Mouse (Mus musculus): Measurements from ENCODE around the gene Mpzl2.

The Mpzl2 gene

DNA sequence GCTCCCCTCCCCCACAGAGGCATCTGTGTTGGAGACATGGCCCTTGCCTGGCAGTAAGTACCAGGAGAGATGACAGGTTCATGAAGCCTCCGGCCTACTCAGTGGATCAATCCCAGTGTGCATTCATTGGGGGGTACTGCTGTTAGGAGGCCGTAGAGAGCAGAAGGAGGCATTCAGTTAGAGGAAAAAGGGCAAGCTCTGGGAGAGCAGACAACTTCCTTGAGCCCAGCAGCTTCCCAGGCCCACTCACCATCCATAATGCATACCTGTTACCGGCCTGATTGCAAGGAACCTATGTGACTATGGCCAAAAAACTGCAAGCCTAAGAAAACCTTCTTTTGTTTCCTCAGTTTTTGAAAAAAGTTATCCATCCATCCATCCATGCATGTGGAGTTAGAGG is 5.1 kb upstream of the Mpzl2 start:
- WGBS, result 90% methylated on average over 3 of the region's 3 CpGs

DNA sequence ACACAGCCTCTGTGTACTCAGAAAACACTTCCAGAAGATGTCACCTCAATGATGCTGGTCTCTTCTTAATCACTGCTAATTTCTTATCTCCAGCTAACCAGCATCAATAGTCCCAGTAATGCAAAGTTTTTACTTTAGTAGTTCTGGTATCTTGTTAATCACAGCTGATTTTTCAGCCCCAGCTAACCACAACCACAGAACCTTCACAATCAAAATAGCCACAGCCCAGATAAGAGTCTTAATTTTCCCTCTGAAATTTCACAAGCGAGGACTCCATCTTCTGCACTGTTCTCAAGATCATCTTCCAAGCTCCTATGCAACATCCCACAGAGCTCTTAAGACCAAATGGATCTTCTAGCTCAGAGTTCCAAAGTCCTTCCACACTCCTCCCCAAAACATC is 1.8 kb upstream of the Mpzl2 start:
- WGBS, result 81% methylated on average over 1 of the region's 1 CpGs

DNA sequence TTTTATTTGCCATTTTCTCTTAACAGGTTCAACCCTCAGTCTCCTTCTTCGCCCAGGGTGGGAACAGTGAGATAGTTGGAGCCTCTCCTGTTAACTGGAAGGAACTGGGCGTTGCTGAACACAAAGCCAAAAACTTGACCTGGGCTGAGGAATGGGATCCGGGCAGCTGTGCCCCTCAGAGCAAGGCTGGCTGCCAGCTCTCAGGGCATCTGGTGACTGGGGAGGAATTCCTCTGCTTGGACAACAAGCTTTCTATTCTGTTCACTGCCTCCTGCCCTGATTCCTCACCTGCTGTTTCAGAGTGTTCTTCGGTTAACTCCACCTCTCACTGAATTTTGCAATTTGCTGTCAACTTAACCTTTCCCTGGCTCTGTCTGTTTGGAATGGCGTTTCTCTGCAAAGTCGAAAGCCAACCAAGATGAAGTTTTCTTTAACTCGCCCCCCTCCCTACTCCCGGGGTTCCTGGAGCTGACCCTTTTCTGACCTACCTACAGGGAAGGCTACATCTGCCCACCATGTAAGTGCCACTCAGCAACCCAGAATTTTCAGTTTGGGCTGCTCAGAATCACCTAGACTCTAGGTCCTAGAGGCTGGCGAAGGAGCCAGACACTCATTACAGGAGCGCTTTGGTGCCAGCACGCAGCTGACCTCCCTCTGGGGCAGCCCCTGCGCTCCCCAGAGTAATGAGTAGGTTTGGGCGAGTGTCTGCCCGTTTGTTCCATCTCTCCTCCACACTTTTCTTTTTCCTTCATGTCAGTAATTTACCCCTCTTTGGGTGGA is 657 bp downstream of the Mpzl2 start:
- 17% methylated on average over 14 of the region's 14 CpGs for WGBS

DNA sequence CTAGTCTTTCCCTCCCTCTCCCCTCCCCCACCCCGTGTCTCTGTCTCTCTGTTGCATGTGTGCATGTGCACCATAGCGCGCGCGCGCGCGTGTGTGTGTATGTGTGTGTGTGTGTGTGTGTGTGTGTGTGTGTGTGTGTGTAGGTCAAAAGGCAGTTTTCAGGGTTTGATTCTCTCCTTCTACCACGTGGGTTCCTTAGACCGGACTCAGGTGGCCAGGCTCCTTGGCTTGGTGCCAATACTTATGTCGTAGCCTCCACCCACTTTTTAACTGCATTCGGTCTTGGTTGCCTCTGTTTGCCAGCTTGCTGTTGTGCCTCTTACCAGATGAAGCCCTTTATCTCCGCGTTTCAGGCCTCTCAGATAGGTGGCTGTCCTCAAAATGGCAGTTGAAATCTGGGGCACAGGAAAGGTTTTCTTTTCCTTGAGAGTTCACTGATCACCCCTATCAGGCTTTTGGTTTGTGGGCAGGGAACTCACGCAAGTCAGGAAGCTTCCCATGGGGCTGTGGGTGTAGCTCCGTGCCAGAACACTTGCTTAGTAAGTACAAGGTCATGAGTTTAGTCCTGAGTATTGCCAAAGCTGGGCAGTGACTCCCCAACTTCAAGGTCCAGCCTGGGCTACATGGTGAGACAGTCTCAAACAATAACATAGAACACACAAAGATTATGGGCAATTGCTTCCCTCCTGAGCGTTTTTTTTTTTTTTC is 1.7 kb downstream of the Mpzl2 start:
- WGBS, result 36% methylated on average over 17 of the region's 17 CpGs

DNA sequence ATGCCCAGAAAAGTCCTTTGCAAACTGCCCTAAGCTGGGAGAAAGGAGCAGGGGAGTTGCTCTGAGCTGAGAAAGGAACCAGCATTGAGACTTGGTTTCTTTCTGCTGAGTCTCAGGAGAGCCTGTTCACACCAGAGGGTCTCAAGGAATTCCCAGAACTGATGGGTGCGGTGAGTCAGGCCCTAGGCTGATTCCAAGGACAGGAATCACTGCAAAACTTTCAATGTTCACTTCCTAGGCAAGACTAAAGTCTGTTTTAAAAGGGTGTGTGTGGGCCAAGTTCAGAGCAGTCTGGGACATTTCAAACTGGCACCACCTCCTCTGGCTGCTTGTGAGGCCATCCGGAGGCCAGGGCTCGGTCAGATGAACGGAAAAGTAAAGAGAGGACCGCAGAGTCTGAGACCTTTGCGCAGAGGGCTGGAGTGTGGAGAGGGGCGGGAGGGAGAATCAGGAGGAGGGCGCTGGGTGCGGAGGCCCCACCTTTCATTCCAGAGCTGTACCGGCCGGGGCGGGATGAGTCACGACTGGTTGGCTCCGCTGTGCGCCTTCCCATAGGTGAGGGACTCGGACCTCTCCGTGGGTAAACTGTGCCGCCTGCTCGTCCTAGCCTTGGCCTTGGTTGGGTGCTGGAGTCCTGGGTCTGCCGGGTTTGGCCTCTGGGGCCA is 2.6 kb downstream of the Mpzl2 start:
- 10% methylated on average over 20 of the region's 20 CpGs for WGBS

DNA sequence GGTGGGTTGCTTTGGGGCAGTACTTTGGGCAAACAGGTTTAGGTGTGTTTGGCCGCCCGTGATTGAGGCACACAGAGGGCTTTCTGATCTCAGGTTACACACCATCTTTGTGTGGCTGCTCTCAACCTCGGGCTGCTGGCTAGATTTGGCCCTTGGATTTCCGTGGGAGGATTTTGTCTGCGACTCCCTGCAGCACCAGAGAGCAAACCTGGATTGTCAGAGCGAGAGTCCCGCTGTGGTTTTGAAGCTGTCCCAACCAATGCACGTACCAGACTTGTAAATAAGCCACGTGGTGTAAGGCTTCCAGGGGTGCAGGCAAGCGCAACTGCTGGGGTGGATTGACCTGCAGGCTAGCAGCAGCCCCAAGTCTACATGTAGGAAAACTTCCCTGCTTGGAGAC is 3.3 kb downstream of the Mpzl2 start:
- 2% methylated on average over 10 of the region's 10 CpGs for WGBS

DNA sequence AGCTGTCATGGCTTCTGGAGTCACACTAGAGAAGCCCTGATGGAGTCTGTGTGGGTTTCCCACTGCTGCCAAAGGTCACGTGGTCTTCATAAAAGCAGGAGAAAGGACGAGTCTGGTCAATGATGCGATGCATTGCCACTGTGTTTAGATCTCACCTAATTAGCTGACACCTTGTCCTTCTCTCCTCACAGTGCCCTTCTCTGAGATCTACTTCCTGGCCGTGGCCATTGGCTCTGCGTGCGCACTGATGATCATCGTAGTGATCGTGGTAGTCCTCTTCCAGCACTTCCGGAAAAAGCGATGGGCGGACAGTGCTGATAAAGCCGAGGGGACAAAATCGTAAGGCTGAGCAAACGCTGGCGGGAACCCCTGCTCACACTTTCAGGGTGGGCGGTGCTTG is 7.4 kb downstream of the Mpzl2 start:
- WGBS, result 88% methylated on average over 16 of the region's 16 CpGs

DNA sequence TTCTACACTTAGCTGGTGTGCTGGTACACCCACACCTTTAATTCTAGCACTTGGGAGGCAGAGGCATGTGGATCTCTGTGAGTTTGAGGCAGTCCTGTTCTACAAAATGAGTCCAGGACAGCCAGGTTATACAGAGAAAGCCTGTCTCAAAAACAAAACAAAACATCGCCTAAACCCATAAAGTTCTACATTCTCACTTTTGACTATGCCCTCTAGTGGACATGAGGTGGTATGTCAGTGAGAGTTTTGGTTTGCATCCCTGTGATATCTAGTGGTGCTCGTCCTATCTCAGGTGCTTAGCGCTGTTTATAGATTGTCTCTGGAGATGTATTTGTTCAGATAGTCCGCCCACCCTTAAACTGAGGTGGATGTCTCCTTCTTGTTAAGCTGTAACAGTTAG is 8.9 kb downstream of the Mpzl2 start:
- WGBS, result 21% methylated on average over 4 of the region's 4 CpGs

DNA sequence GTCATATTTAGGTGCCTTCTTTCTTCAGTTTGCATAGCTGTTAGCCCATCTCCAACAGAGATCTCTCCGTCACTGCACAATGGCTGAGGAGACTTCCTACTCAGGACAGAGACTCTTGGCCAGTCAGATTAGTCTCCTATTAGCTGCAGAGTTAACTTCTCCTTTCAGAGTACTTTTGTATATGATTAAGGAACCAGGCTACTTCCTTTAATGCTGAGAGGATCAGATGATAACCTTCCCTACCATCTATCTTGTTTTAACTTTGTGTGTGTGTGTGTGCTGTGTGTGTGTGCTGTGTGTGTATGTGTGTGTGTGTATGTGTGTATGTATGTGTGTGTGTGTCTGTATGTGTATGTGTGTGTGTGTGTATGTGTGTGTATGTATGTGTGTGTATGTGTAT is 10.1 kb downstream of the Mpzl2 start:
- 79% methylated on average over 1 of the region's 1 CpGs for WGBS

DNA sequence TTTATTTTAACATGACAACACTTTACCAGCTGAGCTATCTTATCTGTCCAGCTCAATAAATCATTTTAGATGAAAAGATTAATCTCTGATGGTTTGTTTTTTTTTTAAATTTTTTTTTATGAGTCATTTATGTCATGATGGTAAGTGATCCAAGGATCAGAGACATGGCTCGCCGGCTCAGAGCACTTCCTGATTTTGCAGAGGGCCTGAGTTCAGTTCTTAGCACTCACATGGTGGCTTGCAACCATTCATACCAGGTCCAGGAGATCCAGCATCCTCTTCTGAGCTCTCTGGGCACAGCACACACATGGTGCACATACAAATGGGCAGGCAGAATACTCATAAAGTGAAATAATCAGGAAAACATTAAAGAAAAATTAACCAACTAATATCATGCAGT is 10.7 kb downstream of the Mpzl2 start:
- WGBS, result 86% methylated on average over 2 of the region's 2 CpGs

DNA sequence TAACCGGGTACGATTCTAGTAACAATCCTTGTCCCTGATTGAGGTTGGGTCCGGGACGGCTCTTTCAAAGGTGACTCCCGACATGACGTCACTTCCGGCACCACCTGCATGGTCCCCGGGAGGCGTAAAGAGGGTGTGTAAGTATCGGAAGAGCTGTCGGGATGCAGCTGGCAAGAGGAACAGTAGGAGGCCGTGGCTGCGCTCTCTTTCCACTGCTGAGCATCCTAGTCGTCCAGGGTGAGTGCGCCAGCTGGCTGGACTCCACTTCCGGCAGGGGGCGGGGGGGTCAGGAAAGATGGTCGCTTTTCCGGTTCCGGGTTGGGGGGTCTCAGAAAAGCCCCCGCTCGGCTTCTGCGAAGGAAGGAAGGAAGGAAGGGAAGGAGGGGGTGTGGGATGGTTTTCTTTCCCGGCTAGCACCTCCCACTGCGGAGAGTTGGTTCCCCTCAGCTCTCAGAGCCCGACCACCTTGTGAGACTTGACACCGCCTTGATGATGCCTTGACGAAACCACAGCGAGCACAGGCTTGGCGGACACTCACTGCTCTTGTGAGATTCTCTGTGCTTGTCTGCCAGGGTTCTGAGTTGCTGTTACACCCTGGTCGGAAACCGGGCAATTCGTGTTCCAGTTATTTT is 15.6 kb downstream of the Mpzl2 start, which contains the start of gene Mpzl3:
Mpzl3 (plus strand) TSS at position 105 of the 632 bp plus-strand sequence.
- under 1% methylated on average over 33 of the region's 33 CpGs for WGBS

DNA sequence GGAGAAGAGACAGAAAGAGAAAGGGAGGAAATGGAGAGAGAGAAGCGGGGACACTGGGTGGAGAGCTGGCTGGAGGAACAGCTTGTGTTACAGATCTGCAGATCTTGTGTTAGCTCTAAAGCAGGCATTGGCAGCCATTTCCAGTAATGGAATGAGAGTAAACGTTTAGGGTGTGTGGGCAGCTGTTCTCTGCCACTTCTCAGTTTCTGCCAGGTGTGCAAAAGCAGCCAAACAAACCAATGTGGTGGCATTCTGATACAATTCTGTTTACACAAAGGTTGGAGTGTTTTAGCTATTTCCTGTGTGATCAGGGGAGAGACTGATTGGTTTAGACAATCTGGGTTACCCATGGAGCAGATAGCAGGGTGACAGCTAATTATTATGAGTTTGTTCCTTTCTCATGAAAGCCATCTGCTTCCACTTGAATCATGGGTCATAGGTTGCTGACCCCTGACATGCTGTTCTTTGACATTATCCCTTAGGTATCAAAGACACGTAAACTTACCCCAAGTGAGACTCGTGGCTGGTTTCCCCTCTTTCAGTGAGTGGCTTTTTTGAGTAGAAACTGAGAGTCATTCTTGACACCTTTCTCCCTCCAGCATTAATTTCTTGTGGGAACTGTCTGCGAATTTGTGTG is 18.8 kb downstream of the Mpzl2 start:
- WGBS, result 55% methylated on average over 5 of the region's 5 CpGs

DNA sequence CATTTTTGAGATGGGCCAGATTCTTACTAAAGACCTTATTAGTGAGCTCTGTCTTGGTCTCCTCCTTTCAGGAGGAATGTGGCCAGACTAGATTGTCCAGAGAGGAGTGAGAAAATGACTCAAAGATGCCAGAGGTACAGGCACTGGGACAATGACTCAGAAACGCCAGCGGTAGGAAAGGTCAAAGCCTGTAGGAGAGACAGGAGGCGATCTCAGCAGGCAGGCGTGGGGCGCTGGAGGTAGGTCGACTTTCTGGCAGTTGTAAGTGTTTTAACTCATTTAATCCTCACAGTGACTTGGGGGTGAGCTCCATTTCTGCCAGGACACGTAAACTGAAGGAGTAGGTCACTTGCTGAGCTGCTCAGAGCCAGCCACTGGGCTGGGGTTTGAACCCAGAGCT is 20.6 kb downstream of the Mpzl2 start:
- WGBS, result 63% methylated on average over 7 of the region's 7 CpGs

DNA sequence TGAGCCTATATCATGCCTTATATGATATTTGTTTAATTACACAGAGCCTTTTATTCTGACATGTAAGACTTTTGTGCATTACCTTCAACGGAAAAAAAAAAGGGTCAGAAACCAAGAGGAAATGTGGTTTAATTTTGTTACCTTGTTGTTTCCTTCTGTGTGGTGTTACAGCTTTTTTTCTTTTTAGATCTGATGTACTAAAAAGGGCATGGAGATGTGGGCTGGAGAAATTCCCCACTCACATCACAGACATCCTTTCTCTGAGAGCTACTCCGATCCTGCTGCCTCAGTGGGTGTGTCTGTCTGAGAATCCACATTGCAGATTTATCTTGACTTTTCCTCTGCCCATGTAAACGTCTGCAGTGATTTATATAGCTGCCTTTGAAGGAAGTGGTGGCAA is 23.1 kb downstream of the Mpzl2 start:
- WGBS, result 53% methylated on average over 3 of the region's 3 CpGs

DNA sequence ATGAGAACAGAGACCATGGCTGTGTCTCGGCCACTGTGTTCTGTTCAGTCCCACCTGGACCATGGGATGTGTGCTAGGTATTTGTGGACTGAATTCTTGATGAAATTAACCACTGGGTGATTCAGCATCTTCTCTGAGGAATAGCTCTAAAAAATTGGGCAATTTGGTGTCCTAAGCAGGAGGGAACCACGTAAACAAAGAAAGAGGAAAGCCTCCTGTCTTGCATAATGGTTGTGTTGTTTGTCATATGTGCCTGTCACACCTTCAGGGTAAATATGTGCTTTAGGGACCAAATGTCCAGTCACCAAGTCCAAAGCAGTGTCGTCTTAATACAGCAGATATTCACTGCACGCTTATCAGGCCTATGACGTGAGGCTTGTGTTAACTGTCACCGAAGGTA is 24.8 kb downstream of the Mpzl2 start:
- WGBS, result 94% methylated on average over 6 of the region's 6 CpGs

DNA sequence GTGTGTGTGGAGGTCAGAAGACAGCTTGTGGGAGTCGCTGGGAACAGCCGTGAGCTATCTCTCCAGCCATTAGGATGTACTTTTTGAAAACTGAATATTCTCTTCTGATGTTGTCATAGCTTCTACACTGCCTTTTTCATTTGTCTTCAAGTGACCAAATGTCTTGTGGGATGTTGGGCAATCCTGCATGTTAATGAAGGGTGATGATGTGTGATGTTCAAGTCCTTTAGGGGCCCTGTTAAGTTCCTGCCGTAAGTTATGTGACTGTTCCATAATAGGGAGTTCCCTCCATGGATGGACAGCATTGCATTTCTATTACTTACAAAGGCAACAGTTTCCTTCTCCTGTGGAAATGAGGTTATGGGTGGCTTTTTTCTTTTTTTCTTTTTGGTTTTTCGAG is 27.1 kb downstream of the Mpzl2 start:
- WGBS, result 83% methylated on average over 4 of the region's 4 CpGs

DNA sequence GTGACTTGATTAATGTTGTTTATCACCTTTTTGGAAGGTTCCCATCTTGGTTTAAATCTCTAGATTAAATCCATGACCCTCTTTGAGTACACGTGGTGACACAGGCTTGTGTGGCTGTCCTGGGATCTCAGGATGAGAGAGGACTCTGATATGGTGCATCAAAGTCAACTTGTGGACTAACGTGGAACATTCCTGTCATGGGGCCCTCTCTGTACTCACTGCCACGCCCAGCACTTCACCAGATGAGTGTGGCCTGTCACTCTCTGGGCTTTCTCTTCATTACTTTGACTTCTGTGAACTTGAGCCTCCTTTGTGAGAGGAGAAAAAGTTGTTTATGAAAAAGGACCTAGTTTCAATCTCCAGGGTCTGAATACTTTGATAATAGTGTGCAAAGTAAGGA is 32.2 kb downstream of the Mpzl2 start:
- 73% methylated on average over 3 of the region's 3 CpGs for WGBS

DNA sequence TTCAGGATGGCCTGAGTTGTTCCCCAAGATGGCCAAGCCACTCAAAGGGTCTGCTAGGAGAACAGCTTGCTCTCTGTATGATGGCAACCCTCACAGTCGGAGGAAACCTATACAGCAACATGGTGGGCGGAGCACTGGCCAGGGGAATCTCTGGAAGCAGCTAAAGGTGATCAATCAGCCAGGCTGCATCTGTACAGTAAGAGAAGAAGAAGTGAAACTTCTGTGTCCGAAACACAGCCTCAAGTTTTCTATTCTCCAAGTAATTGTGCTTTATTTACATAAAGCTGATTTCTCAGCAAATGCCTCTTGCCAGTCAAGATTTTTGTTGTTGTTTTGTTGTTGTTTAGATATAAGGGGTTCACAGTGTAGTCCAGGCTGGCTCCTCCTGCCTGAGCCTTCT is 38.3 kb downstream of the Mpzl2 start:
- 67% methylated on average over 3 of the region's 3 CpGs for WGBS

DNA sequence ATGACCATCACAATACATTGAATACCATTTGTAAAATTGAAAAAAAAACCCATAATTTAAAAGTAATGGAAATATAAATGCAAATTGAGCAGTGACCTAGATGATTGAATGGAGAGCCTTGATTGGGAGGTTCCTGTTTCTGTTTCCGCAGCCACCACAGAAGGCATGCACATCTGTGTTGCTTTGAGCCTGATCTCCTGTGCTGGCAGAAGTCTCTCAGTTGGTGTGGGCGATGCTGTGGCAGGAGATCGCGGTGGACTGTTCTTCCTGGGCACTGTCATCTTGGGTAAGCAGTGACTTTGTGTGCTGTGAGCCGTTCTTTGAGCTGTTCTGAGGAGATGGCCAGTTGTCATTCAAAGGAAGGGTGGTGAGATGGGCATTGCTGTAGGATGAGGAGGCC is 39.4 kb downstream of the Mpzl2 start, which contains the start of gene Jaml:
Jaml (plus strand) TSS at position 173 of the 400 bp plus-strand sequence.
- WGBS, result 74% methylated on average over 5 of the region's 5 CpGs

DNA sequence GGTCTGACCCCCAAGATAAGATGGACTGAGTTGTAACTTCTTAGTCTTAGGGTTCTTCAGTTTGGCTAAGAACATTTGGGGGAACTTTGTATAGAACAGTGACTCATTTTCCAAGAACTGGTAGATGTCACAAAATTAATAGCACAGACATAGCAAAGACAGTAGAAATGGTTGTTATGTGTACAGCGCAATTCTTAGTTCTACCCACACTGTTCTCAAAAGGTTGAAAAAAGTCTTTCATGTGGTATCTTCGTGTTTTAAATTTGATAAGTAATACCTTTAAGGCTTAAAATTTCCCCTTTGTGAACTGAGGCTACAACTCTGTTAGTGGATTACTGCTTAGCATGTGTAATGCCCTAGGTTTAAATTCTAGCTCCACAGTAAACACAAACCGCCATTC is 43.5 kb downstream of the Mpzl2 start:
- 86% methylated on average over 3 of the region's 3 CpGs for WGBS

DNA sequence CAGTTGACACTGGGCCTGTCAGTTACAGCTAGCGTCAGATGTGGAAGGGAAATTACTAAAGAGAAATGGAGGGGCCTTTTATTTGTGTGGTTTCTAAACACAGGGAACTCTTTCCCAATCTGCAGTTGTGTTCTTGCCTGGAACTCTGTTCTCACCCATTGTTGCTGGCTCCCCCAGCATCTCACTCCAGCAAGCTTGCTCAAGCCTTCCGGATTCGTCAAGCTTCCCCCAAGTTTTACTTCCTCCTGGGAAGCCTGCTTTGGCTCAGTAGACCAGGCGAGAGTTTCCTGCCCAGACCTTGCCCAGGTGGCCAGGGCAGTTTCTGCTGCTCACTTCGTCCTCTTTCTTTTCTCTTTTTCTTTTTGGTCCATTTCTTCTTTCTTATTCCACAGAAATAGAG is 45.0 kb downstream of the Mpzl2 start:
- WGBS, result 75% methylated on average over 5 of the region's 5 CpGs
